Mouse (Mus musculus) heart, embryonic 13.5 days (tissue): ENCODE measurements around the gene Stac. TPM values are rescaled to one million over a fixed set of nuclear protein-coding genes. Genes with fewer than 3 reads are reported as not detected.

Experiments
- ATAC-seq: fragments of 200-750 bp; cut with Nextera tagmentation; 2 replicates; pipeline ENCODE4 v1.8.0; 2017; ENCODE audit warnings: moderate TSS enrichment; ENCODE audit not compliant: insufficient number of reproducible peaks, low FRiP score, low TSS enrichment; ENCODE audit errors: extremely low read depth
- H3K27ac ChIP-seq: fragments of 300-500 bp; sonication (generic); replicated peaks from 2 replicates; pipeline ENCODE4 v1.5.1; 2015; ENCODE audit warnings: moderate library complexity, mild to moderate bottlenecking, inconsistent platforms
- H3K27me3 ChIP-seq: fragments of 300-500 bp; sonication (generic); replicated peaks from 2 replicates; pipeline ENCODE4 v1.6.1; 2015; ENCODE audit warnings: mild to moderate bottlenecking, inconsistent platforms
- H3K36me3 ChIP-seq: fragments of 300-500 bp; sonication (generic); 2 replicates; pipeline ENCODE4 v1.6.1; 2015; ENCODE audit warnings: mild to moderate bottlenecking, inconsistent platforms
- H3K4me1 ChIP-seq: fragments of 300-500 bp; sonication (generic); 2 replicates; pipeline ENCODE4 v1.6.1; 2015; ENCODE audit warnings: inconsistent platforms
- H3K4me2 ChIP-seq: fragments of 300-500 bp; sonication (generic); 2 replicates; pipeline ENCODE4 v1.6.1; 2015; ENCODE audit warnings: inconsistent platforms, mild to moderate bottlenecking, moderate library complexity
- H3K4me3 ChIP-seq: fragments of 300-500 bp; sonication (generic); 2 replicates; pipeline ENCODE4 v1.5.1; 2015; ENCODE audit warnings: moderate library complexity, mild to moderate bottlenecking, inconsistent platforms
- H3K9ac ChIP-seq: fragments of 300-500 bp; sonication (generic); 2 replicates; pipeline ENCODE4 v1.6.1; 2015; ENCODE audit warnings: inconsistent platforms, mild to moderate bottlenecking, moderate library complexity
- H3K9me3 ChIP-seq: fragments of 300-500 bp; sonication (generic); 2 replicates; pipeline ENCODE4 v1.6.1; 2016; ENCODE audit warnings: inconsistent platforms
- WGBS: fragments of 180-500 bp; shearing (Covaris S2); methylation state at CpG from one replicate; pipeline ENCODE4 v1.1.7; 2015; ENCODE audit warnings: mixed read lengths; 5-methylcytosine and 5-hydroxymethylcytosine counted together
- polyA plus RNA-seq: library from polyadenylated mRNA; unstranded; fragments of >200 nt; fragmentation: Nextera tagmentation; extraction: Ambion mirVana; gene quantifications from 2 replicates; pipeline ENCODE4 v1.2.1, GENCODE M21; 2015

Stac gene
- polyA plus RNA-seq, 1 experiment from 2014 or later = 0.86 TPM

- H3K27ac ChIP-seq = peak overlapping the region; percentile 4; the same call in 1 of the 2 replicates
- H3K9ac ChIP-seq = no peak overlapping the region
- ATAC-seq = no peak
- H3K4me3 ChIP-seq = no peak overlapping the region
- WGBS = 56% methylated on average over 2 of the region's 2 CpGs
- H3K27me3 ChIP-seq = peaks cover 14% of the 10 kb centered on the region
- no peaks in the 10 kb centered on the region for H3K9me3 ChIP-seq
- no peaks in the 10 kb centered on the region for H3K4me1 ChIP-seq
- no peaks in the 10 kb centered on the region for H3K36me3 ChIP-seq
- no peak overlapping the region for H3K4me2 ChIP-seq
Observed at GRCm38 (mm10) chr9:111684170-111684569, 6.0 kb downstream of the Stac start.

- no peaks in the 10 kb centered on the region for H3K4me1 ChIP-seq
- H3K9me3 ChIP-seq = no peaks in the 10 kb centered on the region
- H3K4me2 ChIP-seq = no peak overlapping the region
- no peaks in the 10 kb centered on the region for H3K27me3 ChIP-seq
- 21% methylated on average over 2 of the region's 2 CpGs for WGBS
- ATAC-seq = no peak
- H3K27ac ChIP-seq = no peak overlapping the region
- H3K9ac ChIP-seq = no peak overlapping the region
- no peaks in the 10 kb centered on the region for H3K36me3 ChIP-seq
- no peak overlapping the region for H3K4me3 ChIP-seq
Observed at GRCm38 (mm10) chr9:111679516-111679915, 10.6 kb downstream of the Stac start.

GRCm38 (mm10) chr9:111669816-111670215, 20.3 kb downstream of the Stac start:
- Histone ChIP-seq H3K4me3 (no peak overlapping the region), H3K36me3 (no peaks in the 10 kb centered on the region)
- 75% methylated on average over 6 of the region's 6 CpGs for WGBS

GRCm38 (mm10) chr9:111655066-111655465, 35.1 kb downstream of the Stac start:
- Histone ChIP-seq H3K9ac (no peak overlapping the region), H3K36me3 (no peaks in the 10 kb centered on the region), H3K4me3 (no peak overlapping the region), H3K9me3 (no peaks in the 10 kb centered on the region), H3K4me1 (no peaks in the 10 kb centered on the region), H3K4me2 (no peak overlapping the region), H3K27ac (no peak overlapping the region), H3K27me3 (no peaks in the 10 kb centered on the region)
- no peak for ATAC-seq
- 77% methylated on average over 4 of the region's 4 CpGs for WGBS

More at GRCm38 (mm10) chr9:111669816-111670215, 20.3 kb downstream of the Stac start:
- Histone ChIP-seq H3K27me3 (no peaks in the 10 kb centered on the region), H3K9ac (no peak overlapping the region), H3K4me2 (no peak overlapping the region), H3K27ac (no peak overlapping the region), H3K9me3 (no peaks in the 10 kb centered on the region), H3K4me1 (no peaks in the 10 kb centered on the region)
- ATAC-seq = no peak

GRCm38 (mm10) chr9:111644228-111644627, 45.9 kb downstream of the Stac start:
- ATAC-seq = no peak
- WGBS = 63% methylated on average over 4 of the region's 4 CpGs

GRCm38 (mm10) chr9:111643369-111643768, 46.8 kb downstream of the Stac start:
- Histone ChIP-seq H3K27ac (no peak overlapping the region), H3K4me1 (no peaks in the 10 kb centered on the region), H3K36me3 (no peaks in the 10 kb centered on the region), H3K9me3 (no peaks in the 10 kb centered on the region), H3K4me3 (no peak overlapping the region), H3K4me2 (no peak overlapping the region), H3K27me3 (no peaks in the 10 kb centered on the region), H3K9ac (no peak overlapping the region)
- no peak for ATAC-seq
- WGBS = 45% methylated on average over 5 of the region's 5 CpGs

More at GRCm38 (mm10) chr9:111644228-111644627, 45.9 kb downstream of the Stac start:
- Histone ChIP-seq H3K27ac (no peak overlapping the region), H3K36me3 (no peaks in the 10 kb centered on the region), H3K4me2 (no peak overlapping the region), H3K9me3 (no peaks in the 10 kb centered on the region), H3K4me1 (no peaks in the 10 kb centered on the region), H3K9ac (no peak overlapping the region), H3K4me3 (no peak overlapping the region), H3K27me3 (no peaks in the 10 kb centered on the region)

- WGBS = 41% methylated on average over 2 of the region's 2 CpGs
Observed at GRCm38 (mm10) chr9:111637641-111638040, 52.5 kb downstream of the Stac start.

GRCm38 (mm10) chr9:111632833-111633232, 57.3 kb downstream of the Stac start:
- H3K9me3 ChIP-seq = no peaks in the 10 kb centered on the region
- peaks cover 10% of the 10 kb centered on the region for H3K4me1 ChIP-seq
- peak overlapping the region; percentile 53 for H3K27ac ChIP-seq
- H3K4me3 ChIP-seq = no peak overlapping the region
- H3K9ac ChIP-seq = no peak overlapping the region
- ATAC-seq = no peak
- no peaks in the 10 kb centered on the region for H3K36me3 ChIP-seq
- 36% methylated on average over 4 of the region's 4 CpGs for WGBS
- H3K27me3 ChIP-seq = no peaks in the 10 kb centered on the region
- no peak overlapping the region for H3K4me2 ChIP-seq

More at GRCm38 (mm10) chr9:111637641-111638040, 52.5 kb downstream of the Stac start:
- Histone ChIP-seq H3K4me2 (no peak overlapping the region), H3K9me3 (no peaks in the 10 kb centered on the region), H3K4me3 (no peak overlapping the region), H3K27ac (no peak overlapping the region), H3K4me1 (peaks cover 10% of the 10 kb centered on the region), H3K36me3 (no peaks in the 10 kb centered on the region), H3K27me3 (no peaks in the 10 kb centered on the region), H3K9ac (no peak overlapping the region)
- no peak for ATAC-seq

GRCm38 (mm10) chr9:111621191-111621590, 69.0 kb downstream of the Stac start:
- WGBS = 45% methylated on average over 2 of the region's 2 CpGs
- no peak for ATAC-seq

GRCm38 (mm10) chr9:111611341-111611740, 78.8 kb downstream of the Stac start:
- no peaks in the 10 kb centered on the region for H3K27me3 ChIP-seq
- H3K4me1 ChIP-seq = no peaks in the 10 kb centered on the region; the same call in 1 of the 2 replicates
- H3K36me3 ChIP-seq = no peaks in the 10 kb centered on the region
- WGBS = 29% methylated on average over 3 of the region's 3 CpGs
- H3K9ac ChIP-seq = no peak overlapping the region
- no peak for ATAC-seq
- no peak overlapping the region for H3K4me2 ChIP-seq
- no peaks in the 10 kb centered on the region for H3K9me3 ChIP-seq
- H3K4me3 ChIP-seq = no peak overlapping the region
- no peak overlapping the region for H3K27ac ChIP-seq

More at GRCm38 (mm10) chr9:111621191-111621590, 69.0 kb downstream of the Stac start:
- H3K4me2 ChIP-seq = no peak overlapping the region
- H3K4me3 ChIP-seq = no peak overlapping the region
- no peaks in the 10 kb centered on the region for H3K9me3 ChIP-seq
- no peaks in the 10 kb centered on the region for H3K36me3 ChIP-seq
- peaks cover 16% of the 10 kb centered on the region for H3K4me1 ChIP-seq
- H3K27ac ChIP-seq = no peak overlapping the region
- H3K27me3 ChIP-seq = no peaks in the 10 kb centered on the region
- H3K9ac ChIP-seq = no peak overlapping the region

GRCm38 (mm10) chr9:111608762-111609161, 81.4 kb downstream of the Stac start:
- Histone ChIP-seq H3K36me3 (no peaks in the 10 kb centered on the region), H3K9me3 (no peaks in the 10 kb centered on the region), H3K4me3 (no peak overlapping the region), H3K27me3 (no peaks in the 10 kb centered on the region), H3K9ac (no peak overlapping the region), H3K4me1 (no peaks in the 10 kb centered on the region; the same call in 1 of the 2 replicates), H3K4me2 (no peak overlapping the region), H3K27ac (no peak overlapping the region)
- WGBS = 50% methylated on average over 6 of the region's 6 CpGs
- no peak for ATAC-seq

GRCm38 (mm10) chr9:111606603-111607002, 83.5 kb downstream of the Stac start:
- no peak overlapping the region for H3K27ac ChIP-seq
- no peaks in the 10 kb centered on the region; the same call in 1 of the 2 replicates for H3K4me1 ChIP-seq
- H3K36me3 ChIP-seq = no peaks in the 10 kb centered on the region
- no peaks in the 10 kb centered on the region for H3K9me3 ChIP-seq
- H3K9ac ChIP-seq = no peak overlapping the region
- no peak overlapping the region for H3K4me3 ChIP-seq
- ATAC-seq = no peak
- H3K27me3 ChIP-seq = no peaks in the 10 kb centered on the region
- H3K4me2 ChIP-seq = no peak overlapping the region
- 86% methylated on average over 8 of the region's 8 CpGs for WGBS
